Mouse (Mus musculus): ENCODE measurements around the gene Hk1.

DNA sequence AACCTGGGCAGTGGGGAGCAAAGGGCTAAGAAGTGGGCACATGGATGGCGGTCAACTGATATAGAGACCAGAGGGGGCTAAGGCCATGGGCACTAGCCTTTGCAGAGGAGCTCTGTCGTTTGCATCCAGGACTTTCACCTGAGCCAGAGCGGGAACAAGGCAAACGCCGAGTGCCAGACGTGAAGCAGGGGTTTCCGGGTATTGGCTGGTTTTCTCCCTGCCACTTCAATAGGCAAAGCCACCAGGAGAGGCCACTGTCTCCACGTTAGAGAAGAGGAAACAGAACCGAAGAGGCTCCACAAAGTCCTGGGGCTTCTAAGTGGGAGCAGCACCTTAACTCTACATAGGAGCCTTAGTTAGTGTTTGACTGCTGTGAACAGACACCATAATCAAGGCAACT is 58.3 kb downstream of the Hk1 start:
- peak; percentile 41 for TF ChIP-seq CTCF (IDR thresholded peaks at IDR 0.05; ENCODE audit: low read depth)
- no peak for TF ChIP-seq EP300 (IDR thresholded peaks at IDR 0.05; ENCODE audit: low read depth)

Measured in liver, postnatal 0 days (tissue).